Mouse (Mus musculus): ENCODE measurements at regions not wholly inside any gene's neighbourhood (a gene's known extent, or its start where the extent isn't known, plus 50 kb on each side); places are given as distances from the start of the nearest gene placed in this dataset.

DNA sequence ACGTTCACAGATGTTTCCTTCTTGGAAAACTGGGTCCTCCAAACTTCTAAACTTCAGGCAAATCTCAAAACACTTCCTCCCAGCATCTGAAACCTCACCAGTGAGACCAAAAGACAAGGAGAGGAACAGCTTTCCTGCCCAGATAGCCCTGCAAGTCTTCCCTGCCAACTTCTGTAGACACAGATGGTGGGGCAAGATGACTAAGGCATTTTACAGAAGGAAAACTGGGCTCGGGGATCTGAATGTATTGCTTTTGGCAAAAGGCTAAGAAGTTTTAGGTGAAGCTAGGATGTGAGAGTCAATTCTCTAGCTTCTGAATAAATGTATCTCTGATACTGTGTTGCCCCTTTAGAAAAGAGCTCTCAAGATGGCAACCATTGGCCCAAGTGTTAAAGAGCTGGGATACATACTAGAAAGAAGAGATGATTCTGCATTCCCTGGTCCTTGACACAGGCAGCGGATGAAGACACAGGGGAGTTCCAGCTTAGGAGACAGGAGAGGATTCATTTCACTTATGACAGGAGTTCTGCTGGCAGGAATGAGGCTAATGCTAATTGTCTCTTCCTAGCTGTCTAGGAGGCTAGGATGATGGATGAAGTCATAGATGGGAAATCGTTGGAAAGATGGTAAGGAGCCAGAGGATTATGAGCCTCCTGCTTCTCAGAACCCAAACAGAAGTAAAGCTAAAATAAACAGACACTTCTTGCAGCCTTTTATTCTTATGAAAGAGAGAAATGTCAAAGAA lies 108.0 kb upstream of the Ces5a start:
- H3K4me1 ChIP-seq (replicated peaks; ENCODE audit: control insufficient read depth, insufficient read depth, low read length) = no peaks in the 10 kb centered on the region

DNA sequence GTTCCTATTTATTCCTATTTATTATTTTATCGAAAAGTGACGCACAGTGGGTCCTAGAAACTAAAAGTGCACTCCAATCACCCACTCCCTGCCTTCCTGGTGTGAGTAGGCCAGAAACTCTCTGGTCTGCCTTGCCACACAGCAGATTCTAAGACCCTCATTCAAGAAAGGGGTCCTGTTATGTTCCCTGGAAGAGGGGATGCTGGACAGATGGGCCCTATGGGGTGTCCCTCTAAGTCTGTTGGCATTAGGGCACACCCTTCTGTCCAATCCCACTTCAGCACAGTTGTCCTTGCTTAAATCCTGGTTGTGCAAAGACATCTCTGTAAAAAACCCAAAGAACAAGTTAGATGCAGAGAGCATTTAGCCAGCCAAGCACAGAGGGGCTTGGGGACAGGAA lies 117.8 kb upstream of the Ces5a start:
- 92% methylated on average over 2 of the region's 2 CpGs for WGBS
- no peaks in the 10 kb centered on the region for H3K36me3 ChIP-seq (ENCODE audit: control insufficient read depth, insufficient read depth, low read length)
- no peaks in the 10 kb centered on the region for H3K27me3 ChIP-seq (ENCODE audit: control insufficient read depth, insufficient read depth, low read length)
- H3K4me3 ChIP-seq (ENCODE audit: low read depth, low read length) = no peak overlapping the region
- no peaks in the 10 kb centered on the region for H3K9me3 ChIP-seq (ENCODE audit: control insufficient read depth, low read length)
- H3K4me1 ChIP-seq (replicated peaks; ENCODE audit: control insufficient read depth, insufficient read depth, low read length) = no peaks in the 10 kb centered on the region
- H3K4me2 ChIP-seq (replicated peaks; ENCODE audit: low read depth, low read length) = no peak overlapping the region
- DNase-seq (ENCODE audit: low spot score) (no peak), ATAC-seq (ENCODE audit: low FRiP score) (no peak)
- no peak overlapping the region for H3K9ac ChIP-seq (ENCODE audit: low read depth, low read length)
- no peak overlapping the region for H3K27ac ChIP-seq (ENCODE audit: low read depth, low read length)

More for the DNA sequence above, 108.0 kb upstream of the Ces5a start:
- H3K4me3 ChIP-seq (ENCODE audit: low read depth, low read length) = no peak overlapping the region
- H3K36me3 ChIP-seq (ENCODE audit: control insufficient read depth, insufficient read depth, low read length) = no peaks in the 10 kb centered on the region
- no peak overlapping the region for H3K9ac ChIP-seq (ENCODE audit: low read depth, low read length)
- no peak overlapping the region for H3K4me2 ChIP-seq (replicated peaks; ENCODE audit: low read depth, low read length)
- no peaks in the 10 kb centered on the region for H3K27me3 ChIP-seq (ENCODE audit: control insufficient read depth, insufficient read depth, low read length)
- ATAC-seq (ENCODE audit: low FRiP score) (no peak), DNase-seq (ENCODE audit: low spot score) (no peak)
- no peaks in the 10 kb centered on the region for H3K9me3 ChIP-seq (ENCODE audit: control insufficient read depth, low read length)
- WGBS = 77% methylated on average over 4 of the region's 4 CpGs
- H3K27ac ChIP-seq (ENCODE audit: low read depth, low read length) = no peak overlapping the region

DNA sequence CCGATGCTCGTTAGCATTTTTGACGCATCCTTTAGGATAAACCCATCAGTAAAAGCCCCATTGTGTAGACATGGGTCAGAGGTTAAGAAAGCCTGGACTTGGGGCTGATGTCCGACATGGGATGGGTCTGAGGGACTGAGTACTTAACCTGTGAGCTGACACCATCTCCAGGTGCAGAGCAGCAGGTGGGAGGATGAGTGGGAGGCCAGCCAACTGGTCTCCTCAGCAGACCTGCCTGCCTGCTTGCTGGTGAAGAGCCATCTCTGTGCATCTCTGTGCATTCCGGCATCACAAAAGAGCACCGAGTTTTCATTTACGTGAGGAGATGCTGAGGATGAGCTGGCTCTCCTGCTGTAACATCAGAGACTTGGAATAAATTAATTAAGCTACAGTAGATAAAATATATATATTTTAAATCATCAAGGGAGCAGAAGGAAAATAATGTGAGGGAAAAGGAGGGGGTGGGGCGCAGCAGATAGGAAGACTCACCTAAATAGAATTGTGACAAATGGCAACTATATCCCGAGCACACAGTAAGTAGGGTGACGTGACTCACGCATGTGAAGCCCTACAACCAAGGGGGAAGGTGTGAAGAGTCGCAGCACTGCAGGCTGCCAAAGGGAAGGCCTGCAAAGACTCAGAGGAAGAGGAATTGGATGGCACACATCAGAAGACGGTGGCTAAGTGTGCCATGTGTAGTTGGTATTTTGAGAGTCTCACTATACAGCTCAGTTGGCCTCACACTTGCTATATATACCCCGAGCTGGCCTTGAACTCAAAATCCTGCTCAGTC lies 118.5 kb upstream of the Ces5a start:
- H3K4me1 ChIP-seq (replicated peaks; ENCODE audit: control insufficient read depth, insufficient read depth, low read length) = no peaks in the 10 kb centered on the region
- no peak for ATAC-seq (ENCODE audit: low FRiP score)
- WGBS = 78% methylated on average over 14 of the region's 14 CpGs
- no peak overlapping the region for H3K4me2 ChIP-seq (replicated peaks; ENCODE audit: low read depth, low read length)
- no peaks in the 10 kb centered on the region for H3K27me3 ChIP-seq (ENCODE audit: control insufficient read depth, insufficient read depth, low read length)
- H3K4me3 ChIP-seq (ENCODE audit: low read depth, low read length) = no peak overlapping the region
- no peaks in the 10 kb centered on the region for H3K36me3 ChIP-seq (ENCODE audit: control insufficient read depth, insufficient read depth, low read length)
- H3K9ac ChIP-seq (ENCODE audit: low read depth, low read length) = no peak overlapping the region
- no peaks in the 10 kb centered on the region for H3K9me3 ChIP-seq (ENCODE audit: control insufficient read depth, low read length)
- DNase-seq (ENCODE audit: low spot score) = no peak
- no peak overlapping the region for H3K27ac ChIP-seq (ENCODE audit: low read depth, low read length)

DNA sequence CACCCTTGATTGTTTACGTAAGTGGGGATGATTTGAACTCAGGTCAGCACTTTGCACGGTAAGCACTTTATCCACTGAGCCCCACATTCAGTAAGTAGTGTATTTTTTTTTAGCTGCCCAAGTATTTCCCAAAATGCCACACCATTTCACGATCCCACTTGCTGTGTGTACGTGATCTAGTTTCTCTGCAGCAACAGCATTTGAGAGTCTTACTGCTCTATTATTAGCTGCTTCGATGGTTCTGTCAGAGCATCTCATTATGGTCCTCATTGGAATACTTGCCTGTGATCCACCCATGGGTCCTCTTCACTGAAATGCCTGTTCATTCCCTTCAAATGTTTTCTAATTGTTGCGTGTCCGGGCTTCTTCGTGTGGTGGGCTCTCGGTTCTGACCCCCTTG lies 120.1 kb upstream of the Ces5a start:
- WGBS = 90% methylated on average over 9 of the region's 9 CpGs
- H3K9me3 ChIP-seq (ENCODE audit: control insufficient read depth, low read length) = no peaks in the 10 kb centered on the region
- H3K9ac ChIP-seq (ENCODE audit: low read depth, low read length) = no peak overlapping the region
- no peak overlapping the region for H3K4me3 ChIP-seq (ENCODE audit: low read depth, low read length)
- no peaks in the 10 kb centered on the region for H3K4me1 ChIP-seq (replicated peaks; ENCODE audit: control insufficient read depth, insufficient read depth, low read length)
- DNase-seq (ENCODE audit: low spot score) (no peak), ATAC-seq (ENCODE audit: low FRiP score) (no peak)
- no peak overlapping the region for H3K27ac ChIP-seq (ENCODE audit: low read depth, low read length)
- H3K4me2 ChIP-seq (replicated peaks; ENCODE audit: low read depth, low read length) = no peak overlapping the region
- no peaks in the 10 kb centered on the region for H3K27me3 ChIP-seq (ENCODE audit: control insufficient read depth, insufficient read depth, low read length)
- no peaks in the 10 kb centered on the region for H3K36me3 ChIP-seq (ENCODE audit: control insufficient read depth, insufficient read depth, low read length)

DNA sequence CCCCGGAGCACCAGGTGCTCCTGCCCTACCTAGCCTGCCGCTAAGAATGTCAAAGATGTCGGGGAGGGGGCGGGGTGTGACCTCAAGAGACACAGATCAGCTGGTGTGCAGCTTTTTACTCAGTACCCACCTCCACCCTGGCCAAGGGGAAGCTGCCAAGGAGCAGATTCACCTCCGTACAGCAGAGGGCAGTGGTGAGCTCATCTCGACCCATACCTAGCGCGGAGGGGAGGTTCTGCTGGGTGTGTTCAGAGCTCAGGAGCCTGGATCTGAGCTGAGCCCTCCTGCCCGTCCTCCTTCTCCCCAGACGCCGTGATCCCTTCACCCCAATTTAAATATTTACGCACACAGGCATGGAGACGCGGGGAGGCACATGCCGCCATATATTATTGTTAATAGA lies 126.1 kb upstream of the Ces5a start:
- H3K36me3 ChIP-seq (ENCODE audit: control insufficient read depth, insufficient read depth, low read length) = no peaks in the 10 kb centered on the region
- peak; percentile 91 for DNase-seq (ENCODE audit: low spot score)
- H3K4me3 ChIP-seq (ENCODE audit: low read depth, low read length) = 0 out of 2 replicates have a peak overlapping the region, but pooled peaks have one; percentile 3
- no peak overlapping the region for H3K27ac ChIP-seq (ENCODE audit: low read depth, low read length)
- ATAC-seq (ENCODE audit: low FRiP score) = peak; percentile 93
- WGBS = 4% methylated on average over 15 of the region's 15 CpGs
- H3K27me3 ChIP-seq (ENCODE audit: control insufficient read depth, insufficient read depth, low read length) = no peaks in the 10 kb centered on the region
- H3K9me3 ChIP-seq (ENCODE audit: control insufficient read depth, low read length) = no peaks in the 10 kb centered on the region
- peak overlapping the region; percentile 12; the same call in 1 of the 2 replicates for H3K9ac ChIP-seq (ENCODE audit: low read depth, low read length)
- H3K4me2 ChIP-seq (replicated peaks; ENCODE audit: low read depth, low read length) = peak overlapping the region; percentile 35
- H3K4me1 ChIP-seq (replicated peaks; ENCODE audit: control insufficient read depth, insufficient read depth, low read length) = no peaks in the 10 kb centered on the region

DNA sequence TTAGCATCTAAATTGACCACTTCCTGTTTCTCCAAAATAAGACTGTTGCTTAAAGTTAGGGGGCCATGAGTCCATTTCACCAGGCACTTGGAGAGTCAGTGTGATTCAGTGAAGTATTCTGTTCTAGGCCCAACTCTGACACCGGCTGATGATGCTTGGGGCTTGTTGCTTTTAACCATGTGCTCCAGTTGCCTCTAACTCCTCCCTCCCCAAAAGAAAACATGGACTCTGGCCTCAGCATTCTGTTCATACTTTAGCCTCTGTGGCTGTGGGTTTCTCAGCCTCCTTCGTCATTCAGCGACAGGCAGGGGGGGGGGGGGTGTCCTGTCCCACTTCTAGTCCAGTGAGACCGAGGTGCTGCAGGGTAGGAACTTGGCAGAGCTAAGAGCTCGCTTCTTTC lies 126.6 kb upstream of the Ces5a start:
- no peaks in the 10 kb centered on the region for H3K4me1 ChIP-seq (replicated peaks; ENCODE audit: control insufficient read depth, insufficient read depth, low read length)
- ATAC-seq (ENCODE audit: low FRiP score) = no peak
- WGBS = 69% methylated on average over 5 of the region's 5 CpGs
- H3K4me2 ChIP-seq (replicated peaks; ENCODE audit: low read depth, low read length) = no peak overlapping the region
- H3K9me3 ChIP-seq (ENCODE audit: control insufficient read depth, low read length) = no peaks in the 10 kb centered on the region
- no peak for DNase-seq (ENCODE audit: low spot score)
- no peak overlapping the region for H3K27ac ChIP-seq (ENCODE audit: low read depth, low read length)
- H3K4me3 ChIP-seq (ENCODE audit: low read depth, low read length) = no peak overlapping the region
- H3K36me3 ChIP-seq (ENCODE audit: control insufficient read depth, insufficient read depth, low read length) = no peaks in the 10 kb centered on the region
- H3K9ac ChIP-seq (ENCODE audit: low read depth, low read length) = no peak overlapping the region
- no peaks in the 10 kb centered on the region for H3K27me3 ChIP-seq (ENCODE audit: control insufficient read depth, insufficient read depth, low read length)

DNA sequence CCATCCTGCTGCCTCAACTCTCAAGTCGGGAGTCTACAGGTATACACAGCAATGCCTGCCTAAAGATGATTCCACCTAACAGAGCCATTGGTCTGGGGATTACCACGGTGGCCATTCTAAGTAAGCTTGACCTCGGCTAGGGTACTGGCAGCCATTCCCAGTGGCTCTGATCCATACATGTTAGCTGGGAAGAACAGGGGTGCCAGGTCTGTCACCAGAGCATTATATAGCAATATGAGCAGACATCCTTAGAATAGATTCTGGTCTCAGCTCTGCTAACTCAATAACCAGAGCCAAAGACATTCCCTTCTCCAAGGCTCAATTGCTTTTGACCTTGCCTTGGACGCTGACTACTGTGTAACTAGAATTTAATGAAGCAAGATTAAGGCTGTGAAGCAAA lies 128.2 kb upstream of the Ces5a start:
- H3K36me3 ChIP-seq (ENCODE audit: control insufficient read depth, insufficient read depth, low read length) = no peaks in the 10 kb centered on the region
- H3K9me3 ChIP-seq (ENCODE audit: control insufficient read depth, low read length) = no peaks in the 10 kb centered on the region
- H3K4me3 ChIP-seq (ENCODE audit: low read depth, low read length) = no peak overlapping the region
- no peak overlapping the region for H3K4me2 ChIP-seq (replicated peaks; ENCODE audit: low read depth, low read length)
- no peaks in the 10 kb centered on the region for H3K27me3 ChIP-seq (ENCODE audit: control insufficient read depth, insufficient read depth, low read length)
- WGBS = 92% methylated on average over 4 of the region's 4 CpGs
- no peak for ATAC-seq (ENCODE audit: low FRiP score)
- H3K4me1 ChIP-seq (replicated peaks; ENCODE audit: control insufficient read depth, insufficient read depth, low read length) = no peaks in the 10 kb centered on the region
- no peak overlapping the region for H3K9ac ChIP-seq (ENCODE audit: low read depth, low read length)
- H3K27ac ChIP-seq (ENCODE audit: low read depth, low read length) = no peak overlapping the region
- DNase-seq (ENCODE audit: low spot score) = no peak

DNA sequence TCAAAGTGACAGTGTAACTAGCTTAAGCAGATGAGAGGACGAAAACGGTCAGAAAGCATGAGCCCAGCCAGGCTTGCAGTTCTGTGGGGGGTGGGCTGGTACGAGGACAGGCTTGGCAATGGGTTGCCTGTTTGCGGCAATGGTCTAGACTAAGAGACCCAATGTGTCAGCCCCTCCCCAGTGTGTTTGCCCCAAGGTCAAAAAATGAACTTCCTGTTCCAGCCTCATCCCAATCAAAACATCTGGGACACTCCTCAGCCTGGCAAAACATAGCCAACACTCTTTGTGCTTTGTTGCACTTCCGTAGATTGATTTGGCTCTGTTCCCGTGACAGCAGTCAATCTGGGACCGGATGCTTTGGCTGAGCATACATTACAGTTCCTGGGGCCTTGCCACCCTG lies 132.7 kb upstream of the Ces5a start:
- Histone ChIP-seq H3K4me3 (ENCODE audit: low read depth, low read length) (no peak overlapping the region), H3K27ac (ENCODE audit: low read depth, low read length) (no peak overlapping the region), H3K36me3 (ENCODE audit: control insufficient read depth, insufficient read depth, low read length) (no peaks in the 10 kb centered on the region), H3K9me3 (ENCODE audit: control insufficient read depth, low read length) (no peaks in the 10 kb centered on the region), H3K27me3 (ENCODE audit: control insufficient read depth, insufficient read depth, low read length) (no peaks in the 10 kb centered on the region), H3K9ac (ENCODE audit: low read depth, low read length) (no peak overlapping the region), H3K4me2 (replicated peaks; ENCODE audit: low read depth, low read length) (no peak overlapping the region), H3K4me1 (replicated peaks; ENCODE audit: control insufficient read depth, insufficient read depth, low read length) (no peaks in the 10 kb centered on the region)
- ATAC-seq (ENCODE audit: low FRiP score) = no peak
- DNase-seq (ENCODE audit: low spot score) = no peak
- WGBS = 62% methylated on average over 7 of the region's 7 CpGs

DNA sequence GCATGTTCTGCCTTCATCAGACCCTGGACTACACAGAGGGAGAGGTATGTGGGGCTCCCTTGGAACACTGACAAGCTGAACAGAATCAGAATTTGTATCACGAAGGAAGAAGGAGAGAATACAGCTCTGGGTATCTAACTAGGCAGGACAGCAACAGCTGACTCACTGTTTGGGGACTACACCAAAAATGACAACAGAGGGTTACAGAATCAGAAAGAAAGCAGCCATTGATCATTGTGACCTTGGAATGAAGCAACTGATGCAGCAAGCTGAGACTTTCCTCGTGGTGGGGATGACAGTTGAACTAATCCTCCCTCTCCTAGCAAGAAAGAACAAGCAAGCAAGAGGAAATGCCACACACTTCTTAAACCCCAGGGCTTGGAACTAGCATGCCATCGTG lies 135.0 kb upstream of the Gnao1 start:
- DNase-seq (ENCODE audit: low spot score) = no peak
- no peak overlapping the region for H3K4me2 ChIP-seq (replicated peaks; ENCODE audit: low read depth, low read length)
- no peaks in the 10 kb centered on the region for H3K27me3 ChIP-seq (ENCODE audit: control insufficient read depth, insufficient read depth, low read length)
- no peak overlapping the region for H3K27ac ChIP-seq (ENCODE audit: low read depth, low read length)
- ATAC-seq (ENCODE audit: low FRiP score) = no peak
- no peak overlapping the region for H3K9ac ChIP-seq (ENCODE audit: low read depth, low read length)
- H3K4me1 ChIP-seq (replicated peaks; ENCODE audit: control insufficient read depth, insufficient read depth, low read length) = no peaks in the 10 kb centered on the region
- H3K36me3 ChIP-seq (ENCODE audit: control insufficient read depth, insufficient read depth, low read length) = no peaks in the 10 kb centered on the region
- H3K9me3 ChIP-seq (ENCODE audit: control insufficient read depth, low read length) = no peaks in the 10 kb centered on the region
- WGBS = 73% methylated on average over 3 of the region's 3 CpGs
- no peak overlapping the region for H3K4me3 ChIP-seq (ENCODE audit: low read depth, low read length)

Measured in hindbrain, embryonic 11.5 days (tissue).